Mouse (Mus musculus) adrenal gland, postnatal 4 days (tissue): ENCODE measurements at regions not wholly inside any gene's neighbourhood (a gene's known extent, or its start where the extent isn't known, plus 50 kb on each side); places are given as distances from the start of the nearest gene placed in this dataset.
"Not testable (repeated sequence)": the region's sequence is repeated elsewhere in the genome, so short reads cannot be mapped to it uniquely, and the experiment has no call there.

Experiments used
- DNase-seq, 2 experiments: peaks; one replicate each; pipeline ENCODE4 v3.0.0; 2021 to 2022; ENCODE audit warnings: low spot score in 2 of 2, mixed read lengths in 2 of 2

GRCm38 (mm10) chr12:3188734-3189275 is 121.0 kb downstream of the Rab10 start:
- not testable (repeated sequence) for DNase-seq

GRCm38 (mm10) chr12:3188137-3188536 is 121.6 kb downstream of the Rab10 start:
- no peak for DNase-seq

- DNase-seq, result no peak
Measured at GRCm38 (mm10) chr12:3173325-3173724, 136.4 kb downstream of the Rab10 start.

- not testable (repeated sequence) for DNase-seq
Measured at GRCm38 (mm10) chr12:3169705-3170287, 140.0 kb downstream of the Rab10 start.

- not testable (repeated sequence) for DNase-seq
Measured at GRCm38 (mm10) chr12:3161666-3162065, 148.1 kb downstream of the Rab10 start.

GRCm38 (mm10) chr12:3158771-3159170 is 151.0 kb downstream of the Rab10 start:
- not testable (repeated sequence) for DNase-seq

GRCm38 (mm10) chr12:3153705-3154104 is 156.1 kb downstream of the Rab10 start:
- not testable (repeated sequence) for DNase-seq

- not testable (repeated sequence) for DNase-seq
Measured at GRCm38 (mm10) chr12:3132553-3132952, 177.2 kb downstream of the Rab10 start.

- DNase-seq, result not testable (repeated sequence)
Measured at GRCm38 (mm10) chr12:3131149-3131751, 178.5 kb downstream of the Rab10 start.

GRCm38 (mm10) chr12:3127336-3127735 is 182.4 kb downstream of the Rab10 start:
- not testable (repeated sequence) for DNase-seq

GRCm38 (mm10) chr12:3124036-3124435 is 185.7 kb downstream of the Rab10 start:
- no peak for DNase-seq

- DNase-seq, result not testable (repeated sequence)
Measured at GRCm38 (mm10) chr12:3110589-3110988, 199.2 kb downstream of the Rab10 start.

- DNase-seq, result peak in 1 of 2 experiments; percentile 94
Measured at GRCm38 (mm10) chr12:3109671-3110070, 200.1 kb downstream of the Rab10 start.

- DNase-seq, result not testable (repeated sequence)
Measured at GRCm38 (mm10) chr12:3101963-3102362, 207.8 kb downstream of the Rab10 start.

GRCm38 (mm10) chr12:3098175-3098574 is 211.6 kb downstream of the Rab10 start:
- DNase-seq, result not testable (repeated sequence)

- DNase-seq, result no peak
Measured at GRCm38 (mm10) chr12:3094509-3094908, 215.3 kb downstream of the Rab10 start.

- DNase-seq, result not testable (repeated sequence)
Measured at GRCm38 (mm10) chr12:3092974-3093373, 216.8 kb downstream of the Rab10 start.

GRCm38 (mm10) chr12:3049546-3049945 is 260.2 kb downstream of the Rab10 start:
- DNase-seq, result not testable (repeated sequence)

- not testable (repeated sequence) for DNase-seq
Measured at GRCm38 (mm10) chr12:3018446-3018845, 291.3 kb downstream of the Rab10 start.

GRCm38 (mm10) chr12:3016777-3017176 is 293.0 kb downstream of the Rab10 start:
- not testable (repeated sequence) for DNase-seq
